In the genomic region with DNA sequence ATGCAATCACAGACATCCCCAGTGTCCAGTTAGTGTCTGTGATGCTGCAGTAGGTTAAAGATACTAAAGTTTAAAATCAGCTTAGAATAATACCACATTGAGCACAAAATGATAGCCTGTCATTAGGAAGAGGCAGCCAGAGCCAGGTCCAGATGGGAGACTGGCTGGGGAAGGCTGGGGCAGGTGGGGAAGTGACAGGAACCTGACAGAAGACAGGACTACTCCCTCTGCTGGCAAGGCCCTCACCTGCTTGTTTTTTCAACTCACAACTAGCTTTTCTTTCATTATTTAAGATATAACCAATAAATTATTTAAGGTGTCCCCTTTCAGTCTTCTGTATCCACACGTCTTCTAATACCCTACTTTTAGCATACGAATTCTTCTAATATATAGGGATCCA, we compare ENCODE assay signal across 9 mouse cellular contexts.
DNase-seq lines count a peak whose midpoint lies in the region; ATAC-seq and TF ChIP-seq lines count a peak whose summit lies in the region.
"Had no signal": no experiment of that assay in that cellular context is flagged by ENCODE, and none has a peak within 500 bp of the region (broad histone marks: within the 10 kb centered on the region; RNA-seq: fewer than 3 reads in every experiment).

No protein-coding gene starts in this region.

- peak; percentile 18 for DNase-seq in kidney, postnatal 0 days (ENCODE audit: low spot score)
- no peak for DNase-seq in kidney, adult 11 months
- DNase-seq in 3T3-L1 (ENCODE audit: low read depth, low spot score) (peak; percentile 25), ES-E14 (ENCODE audit: low read depth, low spot score) (peak; percentile 30)
- DNase-seq in embryo, embryonic 10 days (ENCODE audit: low spot score) = peak; percentile 44
- no peak for DNase-seq in spleen, adult 12 weeks (ENCODE audit: low spot score)
- DNase-seq in frontal cortex, postnatal 10 days (ENCODE audit: low spot score in 2 of 2) = no peak
- no peak for DNase-seq in thymus, postnatal 25 days
- DNase-seq: lung, postnatal 4 days had no signal

- no peak overlapping the region for H3K4me3 ChIP-seq in kidney, postnatal 0 days (replicated peaks; ENCODE audit: low read depth, low read length)
- no peak overlapping the region for H3K4me3 ChIP-seq in ES-E14 (ENCODE audit: insufficient read depth in 1 of 2, low read depth in 1 of 2, low read length in 2 of 2, poor library complexity in 1 of 2, severe bottlenecking in 1 of 2)

- peak; percentile 53 for TF ChIP-seq CTCF in kidney, postnatal 0 days (IDR thresholded peaks at IDR 0.05; ENCODE audit: low read depth)

- no peak overlapping the region for H3K27ac ChIP-seq in kidney, postnatal 0 days
- H3K27ac ChIP-seq in ES-E14 (ENCODE audit: insufficient read depth, low read depth, low read length, poor library complexity, severe bottlenecking) = no peak overlapping the region

- H3K36me3 ChIP-seq in kidney, postnatal 0 days (ENCODE audit: insufficient read depth, low read length) = no peaks in the 10 kb centered on the region
- H3K36me3 ChIP-seq in ES-E14 (ENCODE audit: control insufficient read depth, insufficient read depth, low read length, poor library complexity, severe bottlenecking) = no peaks in the 10 kb centered on the region

- no peak overlapping the region for H3K4me2 ChIP-seq in kidney, postnatal 0 days (ENCODE audit: low read length)

- H3K27me3 ChIP-seq in kidney, postnatal 0 days (ENCODE audit: insufficient read depth, low read length) = no peaks in the 10 kb centered on the region

- in situ Hi-C loops in ES-E14 (cut with MboI; ENCODE audit: low sequenced_read_pairs in 2 of 2, unreplicated experiment in 2 of 2) = no loop called here

- ATAC-seq in kidney, postnatal 0 days (replicated peaks; ENCODE audit: low FRiP score, low read depth) = no peak

- 76% methylated on average over 2 of the region's 2 CpGs for WGBS in kidney, postnatal 0 days

- H3K9me3 ChIP-seq in kidney, postnatal 0 days (replicated peaks; ENCODE audit: low read length) = no peaks in the 10 kb centered on the region
- no peaks in the 10 kb centered on the region for H3K9me3 ChIP-seq in ES-E14 (ENCODE audit: control insufficient read depth, insufficient read depth, low read depth, low read length)

- H3K9ac ChIP-seq in kidney, postnatal 0 days (ENCODE audit: low read depth, low read length) = no peak overlapping the region
- H3K9ac ChIP-seq in ES-E14 (ENCODE audit: insufficient read depth, low read depth, low read length, poor library complexity, severe bottlenecking) = no peak overlapping the region

- H3K4me1 ChIP-seq in kidney, postnatal 0 days (replicated peaks; ENCODE audit: insufficient read depth, low read length) = no peaks in the 10 kb centered on the region
- no peaks in the 10 kb centered on the region for H3K4me1 ChIP-seq in ES-E14 (ENCODE audit: control insufficient read depth in 2 of 2, insufficient read depth in 2 of 2, low read length in 2 of 2, poor library complexity in 1 of 2)

TF ChIP-seq in ES-E14, 5 proteins besides CTCF, POLR2A, EP300 and RAD21:
- peak; percentile 60; the same call in 1 of the 2 replicates for TF ChIP-seq ZC3H11A (IDR thresholded peaks at IDR 0.05; ENCODE audit: borderline replicate concordance, low read depth, low read length)
- no peak for TF ChIP-seq HCFC1 (IDR thresholded peaks at IDR 0.05; ENCODE audit: borderline replicate concordance, insufficient read depth, low read length)

Comparison
In these comparisons a context has a peak if more than half of its experiments do, and no peak if none do; other contexts are left out.
1. DNase-seq: peak in kidney, postnatal 0 days (single experiment), 3T3-L1 (single experiment), ES-E14 (single experiment) and embryo, embryonic 10 days (single experiment); none in kidney, adult 11 months (single experiment), spleen, adult 12 weeks (single experiment), frontal cortex, postnatal 10 days (0 of 2) and thymus, postnatal 25 days (single experiment).